Mouse (Mus musculus) erythroblast, embryonic 14.5 days (primary cell): ENCODE results near the gene Erp27.

ENCODE experiments used
- GATA1 ChIP-seq: IDR thresholded peaks from 2 replicates; pipeline ENCODE4 v1.6.1; 2012; ENCODE audit warnings: low read length, inconsistent platforms, mixed read lengths
- TAL1 ChIP-seq: IDR thresholded peaks from 3 replicates; pipeline ENCODE4 v1.6.1; 2012; ENCODE audit warnings: low read length, inconsistent platforms, mixed read lengths

DNA sequence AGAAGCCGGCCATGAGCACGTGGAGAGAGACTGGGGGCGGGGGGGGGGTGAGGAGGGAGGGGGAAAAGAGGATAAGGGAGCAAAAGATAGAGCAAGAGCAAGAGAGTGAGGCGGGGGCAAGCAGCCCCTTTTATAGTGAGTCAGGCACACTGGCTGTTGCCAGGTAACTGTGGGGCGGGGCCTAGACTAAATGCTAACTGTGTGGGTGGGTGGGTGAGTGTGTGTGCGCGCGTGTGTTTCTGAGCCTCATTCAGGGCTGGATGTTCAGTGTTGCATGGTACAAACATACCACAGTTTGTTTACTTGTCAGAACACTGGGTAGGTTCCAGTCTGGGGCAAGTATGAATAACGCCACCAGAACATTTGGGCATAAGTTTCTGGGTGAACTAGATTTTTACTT is 25.0 kb upstream of the Erp27 start:
- TF ChIP-seq GATA1 (no peak), TAL1 (no peak)
